Mouse (Mus musculus): ENCODE data around the gene Inpp5k.

The Inpp5k gene

DNA sequence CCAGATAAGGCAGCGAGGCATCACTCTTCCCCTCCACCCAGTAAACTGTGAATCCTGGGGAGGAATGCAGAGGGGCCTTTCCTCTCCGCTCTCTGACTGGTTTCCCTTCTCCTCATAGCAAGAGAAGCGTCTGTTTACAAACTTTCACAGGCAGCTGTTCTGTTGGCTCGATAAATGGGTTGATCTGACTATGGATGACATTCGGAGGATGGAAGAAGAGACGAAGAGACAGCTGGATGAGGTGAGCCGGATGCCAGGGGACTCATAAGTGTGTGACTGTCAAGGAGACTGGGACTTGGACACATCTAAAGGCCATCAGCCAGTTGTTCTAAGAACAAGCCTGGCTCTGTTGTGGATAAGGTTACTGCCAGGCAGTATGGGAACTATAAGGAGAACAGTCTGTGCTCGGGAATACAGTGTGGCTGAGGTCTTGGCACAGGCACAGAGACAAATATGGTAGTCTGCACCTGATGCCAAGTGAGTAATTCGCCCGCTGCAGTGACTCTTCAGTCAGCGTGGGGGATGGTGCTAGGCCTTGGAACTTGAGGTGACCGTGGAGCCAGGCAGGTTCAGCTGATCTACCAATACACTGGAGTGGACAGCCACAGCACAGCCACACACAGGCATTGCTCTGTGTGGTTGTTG lies 10.5 kb upstream of the Inpp5k start:
- DNase-seq (ENCODE audit: low read depth, low spot score): no peak

DNA sequence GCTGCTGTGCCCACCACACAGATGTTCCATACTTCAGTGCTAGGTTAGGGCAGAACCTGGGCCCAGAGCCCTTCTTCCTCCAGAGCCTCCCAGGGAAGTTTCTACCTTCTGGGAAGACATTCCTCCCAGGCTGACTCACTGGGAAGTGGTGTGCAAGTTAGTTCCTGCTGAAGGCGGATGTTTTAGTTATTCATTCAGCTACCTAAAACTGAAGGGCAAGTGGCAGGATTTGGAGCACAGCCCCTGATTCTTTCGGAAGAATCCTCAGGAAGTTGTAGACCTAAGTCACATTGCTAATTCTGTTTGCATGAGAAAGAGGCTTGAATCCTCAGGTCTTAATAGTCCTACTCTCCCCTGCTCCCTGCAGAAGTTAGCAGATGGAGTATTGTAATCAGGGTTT lies 9.4 kb upstream of the Inpp5k start:
- peak; percentile 98 for DNase-seq (ENCODE audit: low read depth, low spot score)

DNA sequence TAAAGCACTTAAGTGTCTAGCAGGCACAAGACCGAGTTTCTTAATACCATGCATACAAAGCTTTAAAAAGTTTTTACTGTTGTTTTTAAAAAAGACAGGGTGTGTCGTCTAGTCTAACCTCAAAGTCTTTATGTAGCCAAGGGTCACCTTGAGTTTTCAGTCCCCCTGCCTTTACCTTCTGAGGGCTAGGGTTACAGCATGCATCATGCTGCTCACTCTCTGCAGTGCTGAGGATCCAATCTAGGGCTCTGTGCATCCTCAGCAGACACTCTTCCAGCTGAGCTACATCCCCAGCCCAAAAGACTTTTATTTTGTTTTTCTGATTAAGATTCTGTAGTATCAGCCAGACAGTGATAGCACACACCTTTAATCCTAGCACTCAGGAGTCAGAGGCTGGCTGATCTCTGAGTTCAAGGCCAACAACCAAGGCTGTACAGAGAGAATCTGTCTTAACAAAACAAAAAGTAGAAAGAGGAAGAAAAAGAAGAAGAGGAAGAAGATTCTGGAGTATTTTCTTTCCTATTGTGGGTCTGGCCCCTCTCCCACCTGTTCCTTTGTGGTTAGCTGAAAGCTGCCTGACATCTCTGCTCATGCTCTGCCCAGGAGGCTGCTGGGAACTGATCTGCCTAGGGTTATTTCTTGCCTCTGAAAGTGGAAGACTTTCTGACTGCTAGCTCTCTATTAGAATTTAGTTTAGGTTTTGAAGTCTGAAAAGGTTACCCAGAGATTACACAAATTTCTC lies 8.0 kb upstream of the Inpp5k start:
- peak; percentile 75 for DNase-seq (ENCODE audit: low read depth, low spot score)

DNA sequence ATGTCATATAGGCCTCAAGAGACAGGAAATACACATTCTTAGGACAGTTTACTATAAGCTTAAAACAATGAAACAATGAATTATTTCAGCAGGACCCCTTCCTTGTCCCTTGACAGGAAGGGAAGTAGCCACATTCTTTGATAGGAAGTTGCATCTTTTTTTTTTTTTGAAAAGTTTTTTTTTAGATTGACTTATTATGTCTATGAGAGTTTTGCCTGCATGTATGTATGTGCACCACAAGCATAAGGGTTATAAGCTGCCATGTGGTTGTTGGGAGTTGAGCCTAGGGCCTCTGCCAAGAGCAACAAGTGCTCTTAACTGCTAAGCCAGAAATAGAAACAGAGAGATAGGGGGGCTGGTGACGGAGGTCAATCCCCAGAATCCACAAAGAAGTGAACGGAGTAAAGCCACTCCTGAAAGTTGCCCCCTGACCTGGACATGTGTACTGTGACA lies 6.7 kb upstream of the Inpp5k start:
- DNase-seq (ENCODE audit: low read depth, low spot score): no peak

DNA sequence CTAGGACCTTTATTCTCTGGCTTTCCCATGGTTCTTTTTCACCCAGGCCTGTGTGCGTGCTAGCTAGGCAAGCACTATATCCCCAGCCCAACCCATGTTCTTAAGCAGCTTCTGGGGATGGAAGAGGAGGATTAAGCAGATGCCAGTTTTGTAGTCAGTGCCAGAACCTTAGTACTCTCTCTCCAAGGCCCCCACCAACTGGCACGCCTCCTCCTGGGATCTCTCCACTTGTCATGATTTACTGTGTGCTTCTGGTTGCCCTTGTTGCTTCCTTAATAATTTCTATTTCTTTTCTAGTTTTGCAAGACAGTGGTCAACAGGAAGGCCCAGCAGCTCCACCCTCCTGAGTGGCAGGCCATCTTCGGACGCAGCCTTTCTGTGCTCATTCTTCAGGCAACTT lies 5.0 kb upstream of the Inpp5k start:
- no peak for DNase-seq (ENCODE audit: low read depth, low spot score)

DNA sequence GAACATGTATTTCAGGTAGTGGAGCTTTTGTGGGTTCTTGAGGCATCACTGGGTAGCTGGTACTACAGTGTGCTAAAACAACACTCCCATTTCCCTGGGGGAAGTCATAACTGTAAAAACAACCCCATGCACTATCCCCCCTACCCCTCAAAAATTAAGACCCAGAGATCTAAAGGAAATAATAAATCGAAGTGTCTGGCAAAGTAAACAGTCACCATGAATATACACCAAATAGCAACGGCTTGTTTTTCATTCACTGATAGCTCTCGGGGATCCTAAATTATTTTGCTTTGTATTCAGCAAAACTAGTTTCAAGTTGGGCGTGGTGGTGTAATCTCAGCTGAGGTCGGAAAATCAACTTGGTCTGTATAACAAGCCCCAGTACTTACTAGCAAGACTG lies 690 bp upstream of the Inpp5k start:
- no peak for DNase-seq (ENCODE audit: low read depth, low spot score)

DNA sequence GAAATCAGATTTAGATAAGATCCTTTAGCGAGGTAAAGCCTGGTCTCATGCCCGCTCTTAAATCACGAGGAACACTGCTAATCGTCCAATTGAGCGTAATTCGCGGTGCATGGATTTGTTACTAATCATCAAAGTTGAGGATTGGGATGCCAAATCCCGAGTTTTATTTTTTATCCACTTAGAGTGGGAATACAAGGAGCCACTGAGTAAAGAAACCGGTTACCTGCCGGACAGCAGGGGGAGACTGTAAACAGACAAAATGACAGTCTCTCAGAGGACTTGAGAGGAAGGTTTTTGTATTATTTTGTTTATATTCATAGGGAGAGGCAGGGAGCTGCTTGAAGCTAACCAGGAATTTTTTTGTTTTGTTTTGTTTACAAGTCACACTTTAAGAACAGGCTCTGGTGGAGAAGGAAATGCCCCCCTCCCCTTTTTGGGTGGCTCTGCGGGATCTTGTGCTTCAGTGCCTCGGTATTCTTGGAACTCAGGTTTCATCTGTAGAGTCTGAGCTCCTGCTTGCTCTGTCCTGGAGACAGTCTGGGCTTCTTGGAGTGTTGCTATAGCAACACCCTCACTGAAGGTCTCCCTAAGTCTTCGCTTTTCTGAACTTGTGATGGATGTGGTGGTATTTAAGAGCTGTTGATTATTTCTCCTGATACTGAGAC lies 905 bp downstream of the Inpp5k start:
- DNase-seq (ENCODE audit: low read depth, low spot score): peak; percentile 45

DNA sequence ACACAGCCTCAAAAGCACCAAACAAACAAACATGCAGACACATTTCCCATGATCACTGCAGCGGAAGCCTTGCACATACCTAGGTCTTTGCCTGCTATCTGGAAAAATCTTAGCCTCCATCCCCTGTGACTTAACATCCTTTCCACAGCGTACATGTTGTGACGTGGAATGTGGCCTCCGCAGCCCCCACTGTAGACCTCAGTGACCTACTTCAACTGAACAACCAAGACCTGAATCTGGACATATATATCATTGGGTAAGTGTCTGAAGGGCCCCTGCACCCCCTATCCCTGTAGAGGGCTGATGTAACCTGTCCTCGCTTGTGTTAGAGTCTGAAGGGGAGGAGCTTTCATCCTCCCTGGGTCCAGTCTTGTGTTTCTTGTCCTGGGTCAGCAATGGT lies 2.1 kb downstream of the Inpp5k start:
- no peak for DNase-seq (ENCODE audit: low read depth, low spot score)

DNA sequence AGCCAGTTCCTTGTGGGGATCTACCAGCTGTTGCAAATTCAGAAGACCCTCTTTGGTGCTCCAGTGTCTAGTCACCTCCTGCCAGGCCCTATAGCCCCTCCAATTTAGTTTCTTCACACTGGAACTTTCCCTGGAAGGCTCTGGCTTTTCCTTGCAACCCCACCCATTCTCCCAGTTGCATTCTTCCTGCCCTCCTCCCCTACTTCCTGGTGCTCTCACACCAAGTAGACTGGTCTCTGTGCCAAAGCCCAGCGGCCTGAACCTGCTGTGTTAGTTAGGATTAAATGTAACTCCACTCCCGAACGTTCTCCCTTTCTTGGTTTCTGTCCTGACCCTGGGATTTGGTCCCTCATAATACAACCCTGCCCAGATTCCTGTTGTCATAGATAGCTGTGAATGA lies 4.0 kb downstream of the Inpp5k start:
- no peak for DNase-seq (ENCODE audit: low read depth, low spot score)

DNA sequence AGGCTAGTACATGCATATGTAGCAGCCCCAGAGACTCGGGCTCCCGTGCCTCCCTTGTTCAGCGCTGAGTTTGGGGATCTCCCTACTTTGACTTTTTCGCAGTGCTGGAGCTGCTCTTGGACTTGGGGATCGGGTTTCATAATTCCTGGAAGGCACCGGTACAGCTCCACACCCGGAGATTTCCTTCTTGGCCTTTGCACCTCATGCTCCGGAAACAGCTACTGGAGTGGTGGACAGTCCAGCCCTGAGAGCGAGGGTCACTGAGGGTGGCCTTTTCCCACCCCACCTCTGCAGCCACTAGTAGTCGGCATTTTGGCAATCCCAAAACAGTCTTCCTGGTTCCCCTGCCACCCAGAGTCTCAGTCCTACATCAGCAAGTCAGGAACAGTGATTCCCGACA lies 4.5 kb downstream of the Inpp5k start:
- DNase-seq (ENCODE audit: low read depth, low spot score): no peak

DNA sequence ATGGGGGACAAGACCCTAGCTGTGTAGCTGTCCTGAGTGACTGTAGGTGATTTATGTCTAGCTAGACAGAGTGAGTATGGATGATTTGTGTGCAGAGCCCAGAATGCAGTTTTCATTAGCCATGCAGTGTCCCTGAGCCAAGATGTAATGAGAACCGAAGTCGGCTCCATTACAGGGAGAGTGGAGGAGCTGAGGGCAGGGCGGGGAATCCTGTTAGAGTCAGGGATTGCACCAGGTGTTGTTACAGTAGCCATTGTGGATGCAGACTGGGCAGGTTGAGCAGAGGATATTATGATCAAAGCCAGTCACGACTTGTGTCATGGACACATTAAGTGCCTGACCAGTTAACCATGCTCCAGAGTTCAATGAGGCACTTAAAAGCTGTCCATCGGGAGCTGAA lies 12.5 kb downstream of the Inpp5k start:
- DNase-seq (ENCODE audit: low read depth, low spot score): no peak

DNA sequence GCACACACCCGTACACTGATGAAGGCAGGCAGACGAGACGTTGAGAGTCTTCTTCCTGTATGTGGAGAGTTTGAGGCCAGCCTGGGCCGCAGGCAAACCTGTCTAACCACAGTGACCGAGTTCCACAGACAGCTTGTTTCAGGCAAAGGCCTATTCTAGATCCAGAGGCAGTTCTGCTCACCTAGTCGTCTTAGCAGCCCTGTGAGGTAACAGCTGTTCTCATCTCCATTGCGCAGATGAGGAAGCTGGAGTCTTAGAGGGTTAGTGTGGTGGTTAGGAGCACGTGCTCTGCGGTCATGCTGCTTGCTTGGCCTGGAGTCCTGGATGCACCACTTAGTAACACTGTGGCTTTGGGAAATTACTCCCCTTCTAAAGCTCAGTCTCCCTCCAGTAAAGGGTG lies 13.9 kb downstream of the Inpp5k start:
- DNase-seq (ENCODE audit: low read depth, low spot score): no peak

DNA sequence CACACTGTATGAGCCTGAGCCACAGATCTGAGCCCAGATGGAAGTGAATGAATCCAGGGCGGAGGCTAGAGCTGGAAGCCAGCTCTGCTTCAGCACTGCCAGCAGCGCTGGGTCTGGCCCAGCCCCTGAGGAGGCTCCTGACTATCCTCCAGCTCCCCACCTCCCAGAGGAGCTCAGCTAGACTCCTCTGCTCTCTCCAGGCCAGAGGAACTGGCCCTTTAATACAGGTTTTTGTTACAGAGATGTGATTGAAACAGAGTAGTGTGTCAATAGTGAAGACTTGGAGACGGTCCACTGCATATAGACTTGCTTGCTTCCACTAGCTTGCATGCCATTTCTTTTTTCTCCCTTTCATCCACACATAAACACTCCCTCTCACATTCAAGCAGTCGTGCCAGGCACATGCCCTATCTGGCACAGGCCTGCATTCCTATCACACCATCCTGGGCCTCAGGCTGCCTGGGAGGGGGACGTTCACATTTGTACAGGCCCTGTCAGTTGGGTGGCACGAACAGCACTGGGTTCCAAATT lies 17.0 kb downstream of the Inpp5k start:
- no peak for DNase-seq (ENCODE audit: low read depth, low spot score)

DNA sequence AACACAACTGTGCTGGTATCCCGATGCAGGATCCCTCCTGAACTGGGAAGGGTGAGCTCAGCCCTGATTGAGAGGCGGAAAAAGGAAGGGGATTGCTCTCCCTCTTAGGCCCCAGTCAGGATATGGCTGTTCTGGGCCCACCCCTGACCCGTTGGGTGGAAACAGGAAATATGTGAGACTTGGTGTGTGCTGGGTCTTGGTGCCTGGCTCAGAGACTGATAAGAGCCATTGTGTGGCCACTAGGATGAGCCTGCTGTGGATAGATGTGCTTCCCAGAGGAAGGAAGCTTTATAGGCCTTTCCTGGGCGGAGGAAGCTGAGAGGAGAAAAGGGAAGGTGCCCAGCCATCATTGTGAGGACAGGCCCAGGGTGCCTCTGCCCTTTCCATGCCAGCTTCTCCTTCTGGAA lies 18.4 kb downstream of the Inpp5k start:
- DNase-seq (ENCODE audit: low read depth, low spot score): no peak

DNA sequence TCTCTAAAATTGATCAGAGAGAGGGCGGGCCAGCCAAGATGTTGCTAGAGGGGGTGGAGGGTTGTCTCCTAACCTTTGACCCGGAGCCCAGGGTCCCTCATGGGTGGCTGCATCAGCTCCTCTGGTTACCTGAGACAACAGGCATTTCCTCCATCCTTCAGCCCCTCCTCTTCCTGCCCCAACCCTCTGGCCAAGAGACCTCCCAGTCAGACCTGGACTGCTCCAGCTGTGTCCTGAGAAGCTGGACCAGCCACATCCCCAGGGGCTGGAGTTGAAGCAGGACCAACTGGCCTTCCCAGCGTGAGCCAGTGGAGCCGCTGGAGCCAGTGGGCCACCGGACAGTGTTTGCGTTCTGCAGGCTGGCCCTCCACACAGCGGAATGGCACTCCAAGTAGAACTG lies 19.5 kb downstream of the Inpp5k start, which contains the start of gene Myo1c:
Gene Myo1c, plus strand, starts transcription at position 194 of the 400 bp plus-strand sequence.
- no peak for DNase-seq (ENCODE audit: low read depth, low spot score)

DNA sequence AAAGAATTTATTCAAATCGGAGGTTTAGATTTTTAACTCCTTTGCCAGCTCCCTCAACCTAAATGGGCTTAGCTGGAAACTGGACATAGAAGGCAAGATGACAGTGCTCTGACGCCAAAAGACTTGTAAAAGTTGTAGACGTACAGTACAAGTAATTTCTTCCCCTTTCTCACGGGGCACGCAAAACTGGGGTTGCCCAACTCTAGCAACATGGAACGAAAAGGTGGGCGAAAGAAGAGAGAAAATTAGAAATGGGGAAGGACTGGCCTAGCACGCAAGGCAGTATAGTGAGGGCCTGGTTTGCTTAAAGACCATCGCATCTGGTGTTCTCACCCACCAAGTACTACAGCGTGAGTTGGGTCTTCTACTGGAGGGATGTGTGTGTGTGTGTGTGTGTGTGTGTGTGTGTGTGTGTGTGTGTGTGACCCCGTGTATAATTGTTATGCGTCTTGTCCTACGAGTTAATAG lies 20.2 kb downstream of the Inpp5k start:
- no peak for DNase-seq (ENCODE audit: low read depth, low spot score)

DNA sequence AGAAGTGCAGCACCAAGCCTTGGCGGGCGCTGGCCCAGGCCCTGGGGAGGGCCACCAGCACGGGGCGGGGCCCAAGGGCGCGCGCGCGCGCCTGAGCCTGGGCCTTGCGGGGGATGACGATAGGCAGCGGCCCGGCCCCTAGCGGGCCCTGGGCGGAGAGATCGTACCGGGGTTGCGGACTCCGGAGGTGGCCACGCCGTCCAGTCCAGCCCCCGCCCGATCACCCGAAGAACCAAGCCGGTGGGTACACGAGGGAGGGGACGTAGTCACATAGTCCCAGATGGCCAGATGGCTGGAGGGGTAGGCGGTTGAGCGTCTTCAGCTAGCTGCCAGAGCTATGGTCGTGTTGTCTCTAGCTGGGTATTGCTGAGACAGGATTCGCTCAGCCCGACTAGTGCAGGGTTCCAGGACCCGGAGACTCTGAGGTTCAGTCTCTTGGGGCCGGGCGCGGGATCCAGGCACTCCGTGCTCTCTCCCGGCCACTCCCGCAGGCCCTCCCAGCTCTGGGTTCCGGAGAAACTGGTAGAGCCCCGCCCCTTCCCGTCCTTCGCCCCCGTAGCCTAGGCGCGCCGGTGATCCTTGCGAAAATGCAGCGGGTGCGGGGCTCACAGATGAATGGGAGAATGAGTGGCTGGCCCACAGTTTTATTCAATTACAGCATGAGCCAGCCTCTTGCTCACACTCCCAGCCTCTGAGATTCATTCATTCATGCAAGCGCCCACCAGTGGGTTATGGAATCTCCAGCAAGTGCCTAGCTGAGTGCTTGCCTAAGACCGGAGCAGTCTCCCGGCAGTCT lies 20.8 kb downstream of the Inpp5k start:
- DNase-seq (ENCODE audit: low read depth, low spot score): peak; percentile 77

DNA sequence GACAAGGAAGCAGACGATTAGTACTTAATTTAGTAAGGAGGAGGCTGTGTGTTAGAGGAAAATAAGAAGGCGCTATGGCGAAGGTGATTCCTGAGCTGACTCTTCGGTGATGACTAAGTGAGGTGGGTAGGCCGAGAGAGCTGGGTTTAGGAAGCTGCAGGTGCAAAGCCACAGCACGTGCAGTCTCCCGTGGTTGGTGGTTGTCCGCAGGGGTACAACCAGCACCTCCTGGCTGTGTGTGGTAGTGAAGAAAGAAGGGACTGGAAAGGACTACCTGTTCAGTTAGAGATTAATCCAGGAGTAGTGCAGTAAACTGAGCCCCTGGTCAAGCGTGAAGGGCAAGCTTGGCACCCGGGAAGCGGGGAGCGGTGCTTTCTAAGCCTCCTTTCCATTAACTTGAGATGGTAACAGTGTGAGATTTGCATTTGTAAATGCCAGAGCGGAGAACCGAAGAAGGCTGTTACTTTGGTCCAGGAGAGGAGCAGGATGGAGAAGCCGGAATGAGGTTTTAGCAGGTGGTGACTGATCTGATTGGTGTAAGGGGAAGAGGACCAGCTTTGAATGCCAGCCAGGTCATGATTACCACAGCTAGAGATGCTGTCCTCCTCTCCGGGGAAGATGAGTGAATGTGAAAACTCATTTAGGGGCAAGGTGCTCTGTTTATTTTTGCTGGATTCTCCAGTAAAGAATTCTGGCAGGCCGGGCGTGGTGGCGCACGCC lies 21.6 kb downstream of the Inpp5k start:
- DNase-seq (ENCODE audit: low read depth, low spot score): peak; percentile 75

DNA sequence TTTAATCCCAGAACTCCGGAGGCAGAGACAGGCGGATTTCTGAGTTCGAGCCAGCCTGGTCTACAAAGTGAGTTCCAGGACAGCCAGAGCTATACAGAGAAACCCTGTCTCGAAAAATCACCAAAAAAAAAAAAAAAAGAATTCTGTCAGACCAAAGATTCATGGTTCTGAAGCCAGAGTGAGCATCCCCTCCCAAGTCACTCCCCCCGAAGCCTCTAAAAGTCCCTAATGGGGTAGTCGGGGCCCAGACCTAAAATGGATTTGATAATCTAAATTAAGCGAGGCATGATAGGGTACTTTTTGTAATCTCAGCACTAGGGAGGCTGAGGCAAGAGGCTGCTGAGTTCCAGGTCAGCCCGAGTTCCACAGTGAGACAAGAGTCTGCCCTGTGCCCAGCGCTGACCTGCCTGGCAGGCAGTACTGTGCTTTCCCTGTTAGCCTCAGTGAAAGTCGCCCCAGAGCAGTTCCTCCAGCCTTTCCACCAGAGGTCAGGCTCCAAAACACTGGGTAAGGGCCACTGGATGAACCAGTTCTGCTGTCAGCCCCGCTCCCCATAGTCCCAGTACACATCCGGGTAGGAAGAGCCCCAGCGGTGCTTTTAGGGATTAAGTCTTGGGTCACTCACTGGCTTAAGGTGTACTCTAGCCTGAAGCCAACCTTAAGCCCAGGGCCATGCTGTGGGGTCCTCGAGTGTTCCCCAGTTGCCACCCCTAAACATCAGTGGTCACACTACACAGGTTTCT lies 22.3 kb downstream of the Inpp5k start:
- DNase-seq (ENCODE audit: low read depth, low spot score): peak; percentile 57

DNA sequence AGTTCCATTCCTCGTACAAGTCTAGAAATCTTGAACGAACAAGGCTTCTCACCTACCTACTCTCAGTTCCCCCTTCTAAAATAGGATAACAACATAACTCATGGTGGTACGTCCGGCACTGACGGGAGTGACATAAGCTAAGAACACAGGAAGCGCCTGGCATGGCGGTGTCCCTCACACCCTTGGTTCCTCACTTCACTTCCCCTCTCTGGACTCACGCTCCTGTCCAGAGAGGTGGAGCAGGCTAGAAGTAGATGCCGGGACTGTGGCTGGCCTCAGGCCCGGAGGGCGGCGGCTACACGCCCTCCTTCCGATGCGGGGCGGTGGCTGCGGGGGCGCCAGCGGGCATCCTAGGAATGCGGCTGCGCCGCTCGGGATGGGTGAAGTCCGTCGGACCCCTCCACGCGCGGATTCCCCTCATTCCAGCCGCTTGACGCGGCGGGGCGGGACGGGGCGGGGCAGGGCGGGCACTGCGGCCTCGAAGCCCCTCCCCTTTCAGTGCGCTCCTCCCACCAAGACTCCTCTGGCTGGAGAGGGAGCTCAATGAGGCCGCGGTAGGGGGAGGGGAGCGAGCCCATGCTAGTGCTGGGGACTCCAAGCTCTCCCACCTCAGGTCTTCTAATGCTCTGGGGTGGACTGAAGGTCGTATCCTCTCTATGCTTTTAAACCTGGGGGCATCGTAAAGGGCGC lies 23.1 kb downstream of the Inpp5k start:
- DNase-seq (ENCODE audit: low read depth, low spot score): peak; percentile 94

All from R1 (cell line).